Mouse (Mus musculus) liver, postnatal 0 days (tissue): ENCODE results near the gene Vamp2. TPM values are rescaled to one million over a fixed set of nuclear protein-coding genes. Genes with fewer than 3 reads are reported as not detected.

ENCODE experiments used
- ATAC-seq: fragments of 200-750 bp; cut with Nextera tagmentation; 2 replicates; pipeline ENCODE4 v1.8.0; 2017; ENCODE audit warnings: mild to moderate bottlenecking, moderate library complexity
- DNase-seq: peaks from one replicate; pipeline ENCODE4 v3.0.0-alpha.2; 2016
- H3K27ac ChIP-seq: fragments of 300-500 bp; sonication (generic); 2 replicates; pipeline ENCODE4 v1.5.1; 2014; ENCODE audit warnings: antibody characterized with exemption, moderate library complexity, mild to moderate bottlenecking, low read depth
- H3K27me3 ChIP-seq: fragments of 300-500 bp; sonication (generic); 2 replicates; pipeline ENCODE4 v1.6.1; 2014; ENCODE audit warnings: low read length, control low read depth, mixed read lengths; ENCODE audit not compliant: insufficient read depth
- H3K36me3 ChIP-seq: fragments of 300-500 bp; sonication (generic); replicated peaks from 2 replicates; pipeline ENCODE4 v1.6.1; 2014; ENCODE audit warnings: mild to moderate bottlenecking, control low read depth, low read length, moderate library complexity, mixed read lengths; ENCODE audit not compliant: insufficient read depth
- H3K4me1 ChIP-seq: fragments of 300-500 bp; sonication (generic); 2 replicates; pipeline ENCODE4 v1.6.1; 2014; ENCODE audit warnings: antibody characterized with exemption, mild to moderate bottlenecking, control low read depth; ENCODE audit not compliant: insufficient read depth
- H3K4me2 ChIP-seq: fragments of 300-500 bp; sonication (generic); 2 replicates; pipeline ENCODE4 v1.6.1; 2014; ENCODE audit warnings: low read depth, mild to moderate bottlenecking, low read length, moderate library complexity, mixed read lengths
- H3K4me3 ChIP-seq: fragments of 300-500 bp; sonication (generic); 2 replicates; pipeline ENCODE4 v1.5.1; 2014; ENCODE audit warnings: low read depth, low read length
- H3K9ac ChIP-seq: fragments of 300-500 bp; sonication (generic); replicated peaks from 2 replicates; pipeline ENCODE4 v1.6.1; 2014; ENCODE audit warnings: mild to moderate bottlenecking, moderate library complexity
- H3K9me3 ChIP-seq: fragments of 300-500 bp; sonication (generic); 2 replicates; pipeline ENCODE4 v1.6.1; 2016; ENCODE audit warnings: mild to moderate bottlenecking, control low read depth, low read length, mixed read lengths
- CTCF ChIP-seq: sonication (generic); IDR thresholded peaks from 2 replicates; pipeline ENCODE4 v1.5.1; 2016; ENCODE audit warnings: antibody characterized with exemption, low read depth
- EP300 ChIP-seq: IDR thresholded peaks from 2 replicates; pipeline ENCODE4 v1.6.1; 2016; ENCODE audit warnings: antibody characterized with exemption, low read depth, mild to moderate bottlenecking
- WGBS: fragments of 180-500 bp; shearing (Covaris S2); extraction: QIAGEN DNeasy Blood & Tissue Kit; methylation state at CpG from one replicate; pipeline ENCODE4 v1.1.7; 2014; ENCODE audit not compliant: insufficient replicate concordance; 5-methylcytosine and 5-hydroxymethylcytosine counted together
- polyA plus RNA-seq: library from polyadenylated mRNA; unstranded; fragments of >200 nt; fragmentation: Nextera tagmentation; extraction: Ambion mirVana; gene quantifications from 2 replicates; pipeline ENCODE4 v1.2.1, GENCODE M21; 2015

Gene Vamp2
- polyA plus RNA-seq, 1 experiment from 2014 or later = 14.2 TPM

DNA sequence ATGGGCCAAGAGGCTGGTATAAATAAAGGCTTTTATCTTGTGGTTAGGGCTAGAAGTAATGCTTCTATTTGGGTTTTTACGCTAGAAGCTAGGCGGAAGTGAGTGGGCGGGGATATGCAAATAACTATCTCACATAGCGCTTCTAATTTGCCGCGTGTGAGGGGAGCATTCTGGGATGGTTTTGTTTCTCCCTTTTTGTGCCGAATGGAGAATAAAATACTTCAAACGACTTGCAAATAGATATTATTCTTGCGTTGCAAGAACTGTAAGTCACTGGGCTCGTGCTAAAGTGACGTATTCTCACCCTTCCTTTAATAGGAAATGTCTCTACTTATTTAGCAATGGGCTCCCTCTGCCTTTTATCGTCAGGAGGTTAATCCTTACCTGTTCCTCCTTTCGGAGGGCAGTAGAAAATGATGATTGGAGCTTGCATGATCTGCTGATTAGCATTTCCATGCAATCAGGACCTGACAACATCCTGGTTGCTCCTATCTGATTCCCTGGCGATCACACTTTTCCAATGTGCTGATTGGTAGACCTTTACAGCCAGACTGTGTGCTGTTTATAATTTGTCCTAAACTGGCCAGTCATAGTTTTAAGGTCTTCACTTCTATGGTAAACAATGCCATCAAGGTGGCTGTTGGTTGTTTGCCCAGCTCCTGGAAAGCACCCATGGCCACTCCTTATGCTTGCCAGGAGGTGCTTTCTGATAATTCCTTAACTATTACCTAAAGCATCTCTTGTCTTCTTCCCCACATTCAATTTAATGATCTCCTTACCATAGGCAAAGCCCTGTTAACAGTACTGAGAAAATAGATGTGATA, 15.0 kb upstream of the Vamp2 start:
- H3K27me3 ChIP-seq = no peaks in the 10 kb centered on the region
- ATAC-seq (peak; percentile 84), DNase-seq (peak; percentile 82)
- H3K4me2 ChIP-seq = peak overlapping the region; percentile 72
- peaks cover 34% of the 10 kb centered on the region for H3K4me1 ChIP-seq
- WGBS = under 1% methylated on average over 14 of the region's 14 CpGs
- H3K4me3 ChIP-seq = peak overlapping the region; percentile 27
- H3K9ac ChIP-seq = peak overlapping the region; percentile 78
- H3K36me3 ChIP-seq = no peaks in the 10 kb centered on the region
- H3K27ac ChIP-seq = peak overlapping the region; percentile 95
- TF ChIP-seq CTCF = peak; percentile 26
- peak; percentile 80 for TF ChIP-seq EP300
- no peaks in the 10 kb centered on the region for H3K9me3 ChIP-seq

DNA sequence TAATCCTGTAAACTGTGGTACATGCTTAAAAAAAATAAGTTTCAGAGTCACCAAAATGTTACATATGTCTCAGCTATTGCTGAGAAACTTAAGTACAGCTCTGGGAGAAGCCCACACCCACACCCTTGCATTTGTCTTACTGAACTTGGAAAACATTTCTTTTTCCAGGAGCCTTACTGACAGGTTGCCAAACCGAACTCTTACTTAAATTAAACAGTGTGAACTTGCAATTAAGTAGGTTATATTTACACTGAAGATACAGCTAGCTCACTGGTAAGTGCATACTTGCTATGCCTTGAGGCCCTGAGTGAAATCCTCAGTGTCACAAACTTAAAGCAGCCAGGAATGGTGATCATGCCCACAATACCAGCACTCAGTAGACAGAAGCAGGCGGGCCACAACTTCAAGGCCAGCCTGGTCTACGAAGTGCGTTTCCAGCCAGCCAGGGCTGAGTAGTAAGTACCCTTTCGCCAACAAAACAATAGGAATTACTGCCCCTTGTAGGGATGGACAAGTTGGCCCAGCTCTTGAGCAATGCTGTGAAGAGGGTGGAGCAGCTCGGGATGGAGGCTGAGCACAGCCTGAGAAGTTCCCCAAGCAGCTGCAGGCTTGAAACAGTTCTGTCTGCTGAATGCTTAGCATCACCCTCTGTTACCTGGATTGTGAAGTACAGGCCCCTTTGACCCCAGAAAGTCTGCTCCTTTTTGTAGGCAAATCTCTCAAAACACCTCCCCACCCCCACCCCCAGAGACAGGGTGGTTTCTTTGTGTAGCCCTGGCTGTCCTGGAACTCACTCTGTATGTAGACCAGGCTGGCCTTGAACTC, 14.1 kb upstream of the Vamp2 start:
- Histone ChIP-seq H3K36me3 (no peaks in the 10 kb centered on the region), H3K4me2 (no peak overlapping the region), H3K9ac (peak overlapping the region; percentile 78), H3K27ac (peak overlapping the region; percentile 95), H3K9me3 (no peaks in the 10 kb centered on the region), H3K4me3 (no peak overlapping the region), H3K27me3 (no peaks in the 10 kb centered on the region), H3K4me1 (peaks cover 38% of the 10 kb centered on the region)
- no peak for TF ChIP-seq EP300
- no peak for TF ChIP-seq CTCF
- DNase-seq (no peak), ATAC-seq (no peak)
- 57% methylated on average over 6 of the region's 6 CpGs for WGBS

DNA sequence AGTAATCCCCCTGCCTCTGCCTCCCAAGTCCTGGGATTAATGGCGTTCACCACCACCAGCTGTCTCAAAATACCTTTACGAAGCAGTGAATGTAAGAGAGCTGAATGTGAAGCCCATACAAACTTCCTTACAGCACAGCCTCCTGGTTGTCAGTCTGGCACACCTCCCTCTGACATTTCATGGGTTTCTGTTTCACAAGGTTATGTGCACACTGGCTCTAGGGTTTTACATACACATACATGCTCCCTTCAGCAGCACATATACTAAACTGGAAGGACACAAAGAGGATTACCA, 13.6 kb upstream of the Vamp2 start:
- no peak overlapping the region for H3K4me2 ChIP-seq

DNA sequence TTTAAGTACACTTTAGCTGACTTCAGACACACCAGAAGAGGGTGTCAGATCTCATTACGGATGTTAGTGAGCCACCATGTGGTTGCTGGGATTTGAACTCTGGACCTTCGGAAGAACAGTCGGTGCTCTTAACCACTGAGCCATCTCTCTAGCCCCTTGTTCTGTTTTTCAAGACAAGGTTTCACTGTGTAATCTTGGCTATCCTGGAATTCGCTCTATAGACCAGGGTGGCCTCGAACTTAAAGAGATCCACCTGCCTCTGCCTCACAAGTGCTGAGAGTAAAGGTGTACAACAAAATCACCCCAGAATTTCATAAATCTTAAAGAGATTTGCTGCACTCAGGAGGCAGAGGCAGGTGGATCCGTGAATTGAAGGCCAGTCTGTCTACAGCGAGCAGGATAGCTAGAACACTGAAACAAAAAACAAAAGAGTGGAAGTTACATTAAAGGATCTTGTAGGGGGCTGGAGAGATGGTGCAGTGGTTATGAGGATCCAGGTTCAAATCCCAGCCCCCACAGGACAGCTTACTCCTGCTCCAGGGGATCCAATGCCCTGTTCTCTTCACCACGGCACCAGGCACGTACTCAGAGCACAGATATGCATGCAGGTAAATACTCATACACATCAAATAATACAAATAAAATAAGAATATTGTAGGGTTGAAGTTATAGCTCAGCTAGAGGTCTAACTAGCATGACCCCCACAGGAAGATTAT, 12.4 kb upstream of the Vamp2 start:
- DNase-seq = no peak
- 55% methylated on average over 8 of the region's 9 CpGs for WGBS

More for the DNA sequence above, 13.6 kb upstream of the Vamp2 start:
- no peak for TF ChIP-seq CTCF
- TF ChIP-seq EP300 = no peak
- 66% methylated on average over 2 of the region's 2 CpGs for WGBS
- Histone ChIP-seq H3K9ac (no peak overlapping the region), H3K4me3 (no peak overlapping the region), H3K36me3 (no peaks in the 10 kb centered on the region), H3K27ac (0 out of 2 replicates have a peak overlapping the region, but pooled peaks have one; percentile 30), H3K4me1 (peaks cover 38% of the 10 kb centered on the region), H3K9me3 (no peaks in the 10 kb centered on the region), H3K27me3 (no peaks in the 10 kb centered on the region)
- ATAC-seq (no peak), DNase-seq (no peak)

GRCm38 (mm10) chr11:69076572-69076971, 11.7 kb upstream of the Vamp2 start:
- no peak overlapping the region for H3K4me2 ChIP-seq
- no peak overlapping the region for H3K27ac ChIP-seq
- ATAC-seq = no peak
- 70% methylated on average over 5 of the region's 5 CpGs for WGBS
- H3K36me3 ChIP-seq = no peaks in the 10 kb centered on the region
- peaks cover 26% of the 10 kb centered on the region for H3K4me1 ChIP-seq
- H3K9ac ChIP-seq = no peak overlapping the region
- DNase-seq = no peak
- no peak overlapping the region for H3K4me3 ChIP-seq
- no peak for TF ChIP-seq CTCF
- TF ChIP-seq EP300 = no peak
- no peaks in the 10 kb centered on the region for H3K27me3 ChIP-seq
- H3K9me3 ChIP-seq = no peaks in the 10 kb centered on the region

More for the DNA sequence above, 12.4 kb upstream of the Vamp2 start:
- no peak for ATAC-seq
- no peak for TF ChIP-seq EP300
- TF ChIP-seq CTCF = no peak
- H3K4me1 ChIP-seq = peaks cover 33% of the 10 kb centered on the region
- no peak overlapping the region for H3K9ac ChIP-seq
- H3K27me3 ChIP-seq = no peaks in the 10 kb centered on the region
- no peaks in the 10 kb centered on the region for H3K9me3 ChIP-seq
- no peak overlapping the region for H3K4me3 ChIP-seq
- no peak overlapping the region for H3K4me2 ChIP-seq
- no peak overlapping the region for H3K27ac ChIP-seq
- H3K36me3 ChIP-seq = no peaks in the 10 kb centered on the region

- Histone ChIP-seq H3K4me1 (peaks cover 22% of the 10 kb centered on the region), H3K4me3 (no peak overlapping the region), H3K36me3 (no peaks in the 10 kb centered on the region), H3K27me3 (no peaks in the 10 kb centered on the region), H3K4me2 (no peak overlapping the region), H3K27ac (no peak overlapping the region), H3K9me3 (no peaks in the 10 kb centered on the region), H3K9ac (no peak overlapping the region)
- WGBS = 82% methylated on average over 9 of the region's 9 CpGs
- TF ChIP-seq CTCF = no peak
- TF ChIP-seq EP300 = no peak
- ATAC-seq (no peak), DNase-seq (no peak)
Measured at GRCm38 (mm10) chr11:69077316-69077715, 11.0 kb upstream of the Vamp2 start.
